Mouse (Mus musculus): ENCODE data around the gene Ap4s1.

GRCm38 (mm10) chr12:51696157-51696556 lies 5.3 kb downstream of the Ap4s1 start:
- TF ChIP-seq EP300 (IDR thresholded peaks at IDR 0.05) (no peak), CTCF (IDR thresholded peaks at IDR 0.05) (no peak)

Data from lung, postnatal 0 days (tissue).